ENCODE assay signal across 8 mouse cellular contexts in genomic region chr17:48931621-48932405, GRCm38 (mm10). TPM values are rescaled to one million over a fixed set of nuclear protein-coding genes. Genes with fewer than 3 reads are reported as not detected.
A peak's percentile ranks its signal among the peaks of the same experiment; 100 is the strongest.
DNase-seq lines count a peak whose midpoint lies in the region; ATAC-seq lines count a peak whose summit lies in the region.

Gene Lrfn2, plus strand, starts transcription at chr17:48932379.

- no peaks in the 10 kb centered on the region for H3K9me3 ChIP-seq in hindbrain, embryonic 11.5 days (ENCODE audit: control insufficient read depth, low read length)
- H3K9me3 ChIP-seq in lung, embryonic 15.5 days, result no peaks in the 10 kb centered on the region

- peak; percentile 76 for DNase-seq in ES-CJ7 (ENCODE audit: low read depth, low spot score)
- peak; percentile 68 for DNase-seq in cerebellum, adult 9-11 months
- DNase-seq in frontal cortex, postnatal 14 days (ENCODE audit: low spot score in 2 of 2), result peak; percentile 82 to 88
- DNase-seq in hindbrain, embryonic 11.5 days (ENCODE audit: low spot score), result peak; percentile 88
- DNase-seq in layer of hippocampus, postnatal 10 days (ENCODE audit: low spot score in 2 of 2), result peak; percentile 91 to 94
- DNase-seq in ovary, postnatal 14 days (ENCODE audit: low spot score), result peak; percentile 74
- peak; percentile 21 to 61 for DNase-seq in thymus, postnatal 10 days (ENCODE audit: low spot score in 2 of 2)

- peak within 1 kb of the TSS; percentile 72 for H3K9ac ChIP-seq in hindbrain, embryonic 11.5 days (ENCODE audit: low read depth, low read length)
- H3K9ac ChIP-seq in lung, embryonic 15.5 days, result peak within 1 kb of the TSS; percentile 68

- peak within 1 kb of the TSS; percentile 70 for H3K4me2 ChIP-seq in hindbrain, embryonic 11.5 days (replicated peaks; ENCODE audit: low read depth, low read length)
- peak within 1 kb of the TSS; percentile 92 for H3K4me2 ChIP-seq in lung, embryonic 15.5 days

- peaks cover 2% of the 10 kb centered on the region; the same call in 1 of the 2 replicates for H3K4me1 ChIP-seq in hindbrain, embryonic 11.5 days (replicated peaks; ENCODE audit: control insufficient read depth, insufficient read depth, low read length)
- H3K4me1 ChIP-seq in lung, embryonic 15.5 days, result peaks cover 16% of the 10 kb centered on the region

- H3K27ac ChIP-seq in hindbrain, embryonic 11.5 days (ENCODE audit: low read depth, low read length), result no peak within 1 kb of the TSS
- no peak within 1 kb of the TSS for H3K27ac ChIP-seq in lung, embryonic 15.5 days

- H3K4me3 ChIP-seq in hindbrain, embryonic 11.5 days (ENCODE audit: low read depth, low read length), result peak within 1 kb of the TSS; percentile 47
- H3K4me3 ChIP-seq in lung, embryonic 15.5 days, result peak within 1 kb of the TSS; percentile 53

- ATAC-seq in hindbrain, embryonic 11.5 days (ENCODE audit: low FRiP score), result peak; percentile 94
- peak; percentile 92 for ATAC-seq in lung, embryonic 15.5 days (ENCODE audit: borderline replicate concordance, extremely low read depth, low FRiP score, low TSS enrichment)

- under 1% methylated on average over 49 of the region's 56 CpGs for WGBS in hindbrain, embryonic 11.5 days
- under 1% methylated on average over 55 of the region's 56 CpGs for WGBS in lung, embryonic 15.5 days

- peaks cover 16% of the 10 kb centered on the region for H3K27me3 ChIP-seq in hindbrain, embryonic 11.5 days (ENCODE audit: control insufficient read depth, insufficient read depth, low read length)
- H3K27me3 ChIP-seq in lung, embryonic 15.5 days, result peaks cover 38% of the 10 kb centered on the region

- H3K36me3 ChIP-seq in hindbrain, embryonic 11.5 days (ENCODE audit: control insufficient read depth, insufficient read depth, low read length), result no peaks in the 10 kb centered on the region
- no peaks in the 10 kb centered on the region for H3K36me3 ChIP-seq in lung, embryonic 15.5 days

RNA-seq across cellular contexts. Expression of gene Lrfn2, which starts in this region (rescaled TPM):
- polyA plus RNA-seq in hindbrain, embryonic 11.5 days (2014; fragmentation: Nextera tagmentation; extraction: Ambion mirVana), result 0.19 and 0.68 TPM in 2 replicates
- total RNA-seq in layer of hippocampus, postnatal 10 days (2021), result 10 to 100 TPM; 38.9 to 40.7 TPM
- polyA plus RNA-seq in lung, embryonic 15.5 days (2015; fragmentation: Nextera tagmentation; extraction: Ambion mirVana), result 0.26 and 0.35 TPM in 2 replicates

Comparison
In these comparisons a context has a peak if more than half of its experiments do, and no peak if none do; other contexts are left out.
1. Peak in DNase-seq, ATAC-seq, H3K4me3 ChIP-seq, H3K9ac ChIP-seq and H3K4me2 ChIP-seq in hindbrain, embryonic 11.5 days; RNA of the gene not detected or under 1 TPM.
2. Peak in ATAC-seq, H3K4me3 ChIP-seq, H3K9ac ChIP-seq and H3K4me2 ChIP-seq in lung, embryonic 15.5 days; RNA of the gene not detected or under 1 TPM.
3. DNase-seq: peak in every context shown above with its lines; median percentile 92 in layer of hippocampus, postnatal 10 days; 88 in hindbrain, embryonic 11.5 days; 85 in frontal cortex, postnatal 14 days; 76 in ES-CJ7; 74 in ovary, postnatal 14 days; 68 in cerebellum, adult 9-11 months; 41 in thymus, postnatal 10 days.